Mouse (Mus musculus): ENCODE results near the gene Olfr957. TPM values are rescaled to one million over a fixed set of nuclear protein-coding genes. Genes with fewer than 3 reads are reported as not detected.

Olfr957 gene
- polyA plus RNA-seq (2012; rRNA removed) = not detected in 2 replicates

- no peak for DNase-seq (ENCODE audit: low read depth, low spot score)
- 53% methylated on average over 3 of the region's 3 CpGs for WGBS
Measured at GRCm38 (mm10) chr9:39515531-39515930, at the start of gene Olfr957. TSS of gene Olfr957 (minus strand) at chr9:39515809.

DNA sequence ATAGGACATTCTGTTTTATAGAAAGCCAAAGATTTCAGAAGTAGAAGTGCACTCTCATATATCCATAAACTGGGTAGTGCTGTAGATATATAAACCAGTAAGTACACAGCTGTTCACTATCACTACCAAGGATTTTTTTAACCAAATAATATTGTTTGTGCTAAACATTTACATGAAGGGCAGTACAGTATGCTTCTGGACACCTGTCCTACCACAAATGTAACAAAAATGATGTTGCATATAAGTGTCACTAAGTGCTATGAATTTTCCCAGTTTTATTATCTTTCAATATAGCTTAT lies 42.7 kb upstream of the Olfr957 start:
- no peak for DNase-seq (ENCODE audit: low read depth, low spot score)

DNA sequence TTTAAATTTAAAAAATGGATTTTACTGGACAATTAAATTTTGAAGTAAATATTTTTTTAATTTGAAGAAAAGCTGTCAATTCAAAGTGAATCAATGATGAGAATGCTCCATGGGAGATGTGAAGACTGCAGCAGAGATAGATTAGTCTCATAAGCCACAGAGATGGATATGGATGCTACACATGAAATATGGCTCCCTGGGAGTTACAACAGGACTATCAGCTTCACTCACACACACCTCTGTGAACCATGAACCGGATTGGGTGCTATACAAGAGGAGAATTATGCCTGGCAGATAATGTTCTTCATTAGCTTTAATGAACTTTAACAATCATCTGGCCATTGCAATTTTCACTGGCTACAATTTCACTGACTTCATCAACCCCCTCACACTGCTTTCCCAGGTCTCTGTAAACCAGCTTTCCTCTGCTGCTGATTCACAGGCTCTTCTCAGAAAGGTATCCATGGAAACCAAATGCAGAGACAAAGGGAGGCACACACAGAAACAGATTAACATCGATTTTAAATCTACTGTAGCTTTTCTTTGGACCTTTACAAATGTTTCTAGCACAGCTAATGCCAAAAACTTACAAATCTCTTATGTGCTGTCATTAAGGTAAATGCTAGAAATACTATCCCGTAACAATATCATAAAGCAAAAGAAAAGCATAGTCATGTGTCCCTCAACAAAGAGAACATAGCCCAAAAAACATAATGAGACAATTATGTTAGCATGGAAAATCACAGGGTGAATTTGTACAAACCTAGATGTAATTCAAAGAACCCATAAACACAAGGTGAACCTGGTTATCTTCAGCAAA lies 42.1 kb upstream of the Olfr957 start:
- WGBS = 53% methylated on average over 3 of the region's 3 CpGs
- DNase-seq (ENCODE audit: low read depth, low spot score) = no peak

DNA sequence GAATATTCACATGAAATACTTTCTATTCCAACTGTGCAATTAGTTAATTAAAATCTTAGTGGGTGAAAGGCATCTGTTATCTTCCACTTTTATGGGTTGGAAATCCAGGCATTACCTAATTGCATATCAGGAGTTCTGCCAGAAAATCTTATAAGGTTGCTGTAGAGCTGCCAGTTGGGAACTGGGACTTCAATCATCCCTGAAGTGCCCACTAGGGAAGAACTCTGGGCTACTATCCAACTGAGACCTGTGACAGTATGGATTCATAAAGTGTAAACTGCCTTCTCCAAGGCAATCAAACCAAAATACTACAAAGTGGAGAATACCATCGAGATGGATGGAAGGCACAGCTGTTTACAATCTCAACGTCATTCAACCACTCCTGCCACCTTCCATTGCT lies 38.3 kb upstream of the Olfr957 start, which contains the start of gene Olfr958:
Olfr958 (minus strand) TSS at position 109 of the 400 bp plus-strand sequence.
- no peak for DNase-seq (ENCODE audit: low read depth, low spot score)
- WGBS = 67% methylated on average over 2 of the region's 2 CpGs

- DNase-seq (ENCODE audit: low read depth, low spot score) = no peak
- 71% methylated on average over 5 of the region's 5 CpGs for WGBS
Measured at GRCm38 (mm10) chr9:39550806-39551205, 35.2 kb upstream of the Olfr957 start.

GRCm38 (mm10) chr9:39523616-39524285 lies 8.1 kb upstream of the Olfr957 start:
- no peak for DNase-seq (ENCODE audit: low read depth, low spot score)
- whole genome bisulfite sequencing = 88% methylated on average over 1 of the region's 1 CpGs

- no peak for DNase-seq (ENCODE audit: low read depth, low spot score)
Measured at GRCm38 (mm10) chr9:39518595-39518994, 3.0 kb upstream of the Olfr957 start.

DNA sequence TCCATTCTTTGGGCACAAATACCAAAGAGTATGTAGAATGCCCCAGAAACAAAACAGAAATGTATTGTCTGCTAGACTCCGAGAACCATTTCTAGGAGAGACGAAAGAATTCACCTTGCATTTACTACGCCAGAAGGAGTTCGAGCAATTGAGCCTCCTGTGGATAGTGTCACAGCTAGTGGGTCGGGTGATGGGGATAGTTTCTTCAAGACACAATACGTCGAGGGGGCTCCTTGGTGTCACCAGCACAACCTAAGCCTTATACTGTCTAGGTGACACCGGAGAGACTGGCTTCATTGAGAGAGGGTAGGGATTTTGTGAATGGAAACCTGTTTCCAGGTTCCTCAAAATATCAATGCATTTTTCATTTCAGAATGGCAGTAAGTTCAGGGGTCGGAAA lies 6.2 kb downstream of the Olfr957 start:
- 79% methylated on average over 9 of the region's 9 CpGs for WGBS
- no peak for DNase-seq (ENCODE audit: low read depth, low spot score)

DNA sequence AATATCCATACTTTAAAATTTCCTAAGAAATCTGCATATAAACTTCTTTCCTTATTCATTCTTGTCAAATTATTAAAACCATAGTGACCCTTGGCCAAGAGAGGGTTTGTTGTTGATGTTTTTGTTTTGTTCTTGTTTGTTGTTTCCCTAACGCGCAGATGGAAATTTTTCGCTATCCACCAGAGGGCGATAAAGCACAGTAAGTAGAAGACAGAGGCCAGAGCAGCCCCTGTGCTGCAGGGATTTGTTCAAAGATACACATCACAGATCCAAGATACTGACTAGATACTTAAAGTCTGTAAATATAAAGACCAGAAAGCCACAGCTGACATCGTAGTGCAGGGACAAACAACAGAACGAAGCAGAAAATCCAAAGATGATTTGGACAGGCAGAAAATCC lies 6.6 kb downstream of the Olfr957 start:
- DNase-seq (ENCODE audit: low read depth, low spot score) = no peak
- 6% methylated on average over 6 of the region's 6 CpGs for WGBS

DNA sequence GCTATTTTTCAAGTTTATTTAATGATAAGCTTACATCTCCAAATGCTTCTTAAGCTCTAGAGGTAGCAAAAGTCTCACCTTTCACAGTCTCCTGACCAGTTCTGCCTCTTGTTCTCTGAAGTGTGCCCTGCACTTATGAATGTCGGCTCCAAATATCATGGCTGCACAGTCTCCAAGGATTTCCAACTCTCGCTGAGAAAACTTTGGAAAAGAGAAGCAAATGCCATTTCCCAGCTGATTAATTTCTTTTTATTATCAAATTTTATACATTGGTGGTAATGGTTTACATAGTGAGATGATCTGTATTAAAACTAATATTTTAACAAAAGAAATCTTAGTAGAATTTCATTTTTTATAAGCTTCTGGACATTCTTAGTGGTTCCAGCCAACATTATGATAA lies 21.7 kb downstream of the Olfr957 start, which contains the start of gene Olfr44:
Olfr44 (minus strand) TSS at position 101 of the 400 bp plus-strand sequence.
- DNase-seq (ENCODE audit: low read depth, low spot score) = no peak
- 84% methylated on average over 2 of the region's 2 CpGs for WGBS

GRCm38 (mm10) chr9:39471844-39472243 lies 43.8 kb downstream of the Olfr957 start, which contains the start of gene Olfr955:
TSS of gene Olfr955 (minus strand) at chr9:39471944.
- 32% methylated on average over 1 of the region's 1 CpGs for WGBS
- no peak for DNase-seq (ENCODE audit: low read depth, low spot score)

Other genes with a start within 250 kb of the Olfr957 start
- not detected in 2 replicates for gene Olfr945, start 239.0 kb downstream of the Olfr957 start, polyA plus RNA-seq (2012; rRNA removed)
- not detected in 2 replicates for gene Olfr948, start 189.8 kb downstream of the Olfr957 start, polyA plus RNA-seq (2012; rRNA removed)
- gene Olfr951, start 128.4 kb downstream of the Olfr957 start, polyA plus RNA-seq (2012; rRNA removed) = not detected in 2 replicates
- not detected in 2 replicates for gene Olfr952, start 88.7 kb downstream of the Olfr957 start, polyA plus RNA-seq (2012; rRNA removed)
- gene Olfr954, start 59.1 kb downstream of the Olfr957 start, polyA plus RNA-seq (2012; rRNA removed) = not detected in 2 replicates
- not detected in 2 replicates for gene Olfr955, start 43.9 kb downstream of the Olfr957 start, polyA plus RNA-seq (2012; rRNA removed)
- not detected in 2 replicates for gene Olfr44, start 21.8 kb downstream of the Olfr957 start, polyA plus RNA-seq (2012; rRNA removed)
- gene Olfr958, start 38.2 kb upstream of the Olfr957 start, polyA plus RNA-seq (2012; rRNA removed) = not detected in 2 replicates
- gene Olfr959, start 59.8 kb upstream of the Olfr957 start, polyA plus RNA-seq (2012; rRNA removed) = not detected in 2 replicates
- 0.49 and 0.53 TPM in 2 replicates for gene AW551984, start 88.6 kb upstream of the Olfr957 start, polyA plus RNA-seq (2012; rRNA removed)
- gene Olfr148, start 94.8 kb upstream of the Olfr957 start, polyA plus RNA-seq (2012; rRNA removed) = not detected in 2 replicates
- not detected in 2 replicates for gene Olfr960, start 105.6 kb upstream of the Olfr957 start, polyA plus RNA-seq (2012; rRNA removed)
- gene Olfr961, start 129.3 kb upstream of the Olfr957 start, polyA plus RNA-seq (2012; rRNA removed) = not detected in 2 replicates
- not detected in 2 replicates for gene Olfr963, start 151.4 kb upstream of the Olfr957 start, polyA plus RNA-seq (2012; rRNA removed)
- gene Olfr149, start 191.3 kb upstream of the Olfr957 start, polyA plus RNA-seq (2012; rRNA removed) = not detected in 2 replicates
- not detected in 2 replicates for gene Olfr965, start 195.5 kb upstream of the Olfr957 start, polyA plus RNA-seq (2012; rRNA removed)
- not detected in 2 replicates for gene Olfr150, start 215.2 kb upstream of the Olfr957 start, polyA plus RNA-seq (2012; rRNA removed)
- not detected in 2 replicates for gene Olfr967, start 230.4 kb upstream of the Olfr957 start, polyA plus RNA-seq (2012; rRNA removed)

All from large intestine, adult 2 months (tissue).